Mouse (Mus musculus): Measurements from ENCODE around the gene Gm49342. TPM values are rescaled to one million over a fixed set of nuclear protein-coding genes. Genes with fewer than 3 reads are reported as not detected.
"Not testable (repeated sequence)": the region's sequence is repeated elsewhere in the genome, so short reads cannot be mapped to it uniquely, and the experiment has no call there.

Gene Gm49342
- polyA plus RNA-seq, 1 experiment, result not detected

DNA sequence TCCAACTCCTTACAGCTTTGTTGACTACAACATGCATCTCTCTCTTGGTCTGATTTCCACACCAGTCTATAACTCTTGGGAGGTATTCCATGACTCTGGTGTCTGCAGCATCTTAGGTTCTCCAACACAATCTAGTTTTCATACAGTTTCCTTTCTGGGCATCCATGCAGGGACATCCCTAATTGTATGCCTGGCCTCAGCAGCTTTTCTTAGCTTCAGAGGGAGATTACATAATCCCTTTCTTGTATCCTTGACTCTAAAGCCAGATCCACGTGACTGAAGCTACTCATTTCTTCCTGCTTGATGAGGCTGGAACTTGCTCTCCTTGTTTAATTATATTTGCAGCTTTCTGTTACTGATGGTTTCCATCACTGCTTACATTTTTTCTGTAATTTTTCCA, 7.7 kb upstream of the Gm49342 start:
- H3K27ac ChIP-seq (ENCODE audit: insufficient read depth, low read depth, low read length), result no peak overlapping the region
- TF ChIP-seq CTCF (IDR thresholded peaks at IDR 0.05; ENCODE audit: extremely low read depth, insufficient read length, insufficient replicate concordance, low read depth, low read length) (no peak), POLR2A (IDR thresholded peaks at IDR 0.05; ENCODE audit: low read depth, low read length) (no peak)
- H3K36me3 ChIP-seq (ENCODE audit: control insufficient read depth, insufficient read depth, low read length), result no peaks in the 10 kb centered on the region
- H3K4me1 ChIP-seq (ENCODE audit: control insufficient read depth, insufficient read depth, insufficient read length, low read length), result peaks cover under 1% of the 10 kb centered on the region; the same call in 1 of the 2 replicates
- H3K4me3 ChIP-seq (ENCODE audit: low read depth, low read length), result no peak overlapping the region
- no peaks in the 10 kb centered on the region for H3K27me3 ChIP-seq (ENCODE audit: control insufficient read depth, insufficient read depth, low read length)
- WGBS, result 42% methylated on average over 1 of the region's 1 CpGs

DNA sequence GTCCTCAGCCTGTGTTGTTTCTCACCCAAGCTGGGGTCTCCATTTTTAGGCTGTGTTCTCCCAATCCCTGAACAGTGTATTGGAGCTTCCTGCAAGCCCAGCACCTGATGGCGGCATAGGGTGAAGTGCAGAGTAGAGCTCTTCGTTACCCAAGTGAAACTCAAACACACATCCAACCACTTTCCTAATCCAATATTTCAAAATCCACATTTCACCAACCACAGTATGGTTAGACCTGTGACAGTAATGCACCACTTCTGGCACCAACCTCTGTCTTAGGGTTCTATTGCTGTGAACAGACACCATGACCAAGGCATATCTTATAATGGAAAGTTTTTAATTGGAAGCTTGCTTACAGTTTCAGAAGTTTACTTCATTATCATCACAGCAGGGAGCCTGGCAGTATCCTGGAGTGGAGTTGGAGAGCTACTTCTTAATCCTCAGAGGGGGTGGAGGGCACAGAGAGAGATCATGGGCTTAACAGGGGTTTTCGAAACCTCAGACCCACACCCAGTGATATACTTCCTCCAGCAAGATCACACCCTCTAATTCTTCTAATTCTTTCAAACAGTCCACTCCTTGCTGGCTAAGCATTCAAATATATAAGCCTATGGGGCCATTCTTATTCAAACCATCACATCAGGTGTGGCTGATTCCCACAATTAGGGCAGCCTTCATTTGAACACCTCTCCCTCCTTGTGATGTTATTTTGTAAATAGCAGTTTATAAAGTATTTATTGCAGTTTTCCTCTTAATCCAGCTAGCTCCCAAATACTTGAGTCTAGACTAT, 6.0 kb upstream of the Gm49342 start:
- WGBS, result 92% methylated on average over 3 of the region's 3 CpGs
- H3K36me3 ChIP-seq (ENCODE audit: control insufficient read depth, insufficient read depth, low read length), result no peaks in the 10 kb centered on the region
- TF ChIP-seq CTCF (IDR thresholded peaks at IDR 0.05; ENCODE audit: extremely low read depth, insufficient read length, insufficient replicate concordance, low read depth, low read length) (no peak), POLR2A (IDR thresholded peaks at IDR 0.05; ENCODE audit: low read depth, low read length) (no peak)
- no peaks in the 10 kb centered on the region for H3K27me3 ChIP-seq (ENCODE audit: control insufficient read depth, insufficient read depth, low read length)
- H3K4me3 ChIP-seq (ENCODE audit: low read depth, low read length), result no peak overlapping the region
- no peaks in the 10 kb centered on the region for H3K4me1 ChIP-seq (ENCODE audit: control insufficient read depth, insufficient read depth, insufficient read length, low read length)
- no peak overlapping the region for H3K27ac ChIP-seq (ENCODE audit: insufficient read depth, low read depth, low read length)

DNA sequence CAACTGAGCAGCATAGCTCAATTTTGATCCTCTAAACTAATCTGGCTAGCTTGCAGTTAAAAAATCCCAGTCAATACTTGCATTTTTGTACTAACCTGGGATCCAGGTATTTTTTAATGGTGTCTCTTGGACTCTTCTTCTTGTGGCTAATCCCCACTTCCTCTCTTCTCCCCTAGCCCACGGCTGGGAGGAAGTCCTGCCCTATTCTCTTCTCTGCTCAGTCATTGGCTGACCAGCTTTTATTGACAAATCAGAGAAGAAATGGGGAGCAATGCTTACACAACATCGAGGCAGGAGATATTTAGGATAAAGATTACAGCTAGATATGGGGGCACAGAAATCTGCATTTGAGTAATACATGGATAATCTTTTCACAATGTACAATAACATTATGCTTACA, 5.4 kb upstream of the Gm49342 start:
- Histone ChIP-seq H3K4me1 (ENCODE audit: control insufficient read depth, insufficient read depth, insufficient read length, low read length) (no peaks in the 10 kb centered on the region), H3K27me3 (ENCODE audit: control insufficient read depth, insufficient read depth, low read length) (no peaks in the 10 kb centered on the region), H3K27ac (ENCODE audit: insufficient read depth, low read depth, low read length) (no peak overlapping the region), H3K4me3 (ENCODE audit: low read depth, low read length) (no peak overlapping the region), H3K36me3 (ENCODE audit: control insufficient read depth, insufficient read depth, low read length) (no peaks in the 10 kb centered on the region)
- TF ChIP-seq CTCF (IDR thresholded peaks at IDR 0.05; ENCODE audit: extremely low read depth, insufficient read length, insufficient replicate concordance, low read depth, low read length), result no peak
- no peak for TF ChIP-seq POLR2A (IDR thresholded peaks at IDR 0.05; ENCODE audit: low read depth, low read length)
- 28% methylated on average over 2 of the region's 2 CpGs for WGBS

DNA sequence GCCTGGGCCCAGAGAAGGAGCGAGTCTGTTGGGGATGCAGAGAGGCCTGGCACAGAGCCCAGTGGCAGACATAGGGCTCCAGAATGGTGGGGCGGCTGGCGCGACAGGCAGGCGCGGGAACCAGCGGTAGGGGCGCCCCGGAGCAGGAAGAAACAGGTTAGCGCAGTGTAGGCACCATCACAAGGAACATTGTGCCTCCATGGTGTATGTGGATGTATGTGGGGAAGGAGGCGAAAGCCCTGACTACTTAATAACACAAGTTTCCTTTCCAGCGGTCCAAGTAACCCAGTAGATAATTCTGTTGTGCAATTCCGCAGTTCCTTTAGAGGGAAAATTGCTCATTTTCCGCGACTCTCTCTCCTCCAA, 334 bp downstream of the Gm49342 start:
- not testable (repeated sequence) for H3K27me3 ChIP-seq (ENCODE audit: control insufficient read depth, insufficient read depth, low read length); H3K4me1 ChIP-seq (ENCODE audit: control insufficient read depth, insufficient read depth, insufficient read length, low read length)
- WGBS, result 2% methylated on average over 14 of the region's 15 CpGs
- Histone ChIP-seq H3K4me3 (ENCODE audit: low read depth, low read length) (peak overlapping the region; percentile 69), H3K27ac (ENCODE audit: insufficient read depth, low read depth, low read length) (peak overlapping the region; percentile 84), H3K36me3 (ENCODE audit: control insufficient read depth, insufficient read depth, low read length) (peaks cover 15% of the 10 kb centered on the region)

DNA sequence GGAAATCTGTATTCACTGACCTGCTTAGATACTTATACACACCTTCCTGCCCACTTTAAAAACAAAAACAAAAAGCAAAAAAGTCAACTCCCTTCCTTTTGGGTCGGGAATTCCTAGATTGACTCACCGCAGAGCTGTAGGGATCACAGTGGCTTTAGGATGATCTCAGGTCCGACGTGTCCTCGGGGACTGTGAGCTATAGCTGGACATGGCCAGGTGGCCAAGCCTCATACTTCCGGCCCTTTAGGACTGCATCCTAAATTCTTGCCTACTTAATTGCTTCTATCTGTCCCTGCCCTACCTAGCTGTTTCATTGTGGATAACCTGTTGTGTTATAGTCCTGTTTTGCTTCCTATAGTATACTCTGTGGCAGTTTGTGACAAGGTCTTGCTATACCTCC, 764 bp downstream of the Gm49342 start:
- 0% methylated on average over 6 of the region's 6 CpGs for WGBS
- H3K27ac ChIP-seq (ENCODE audit: insufficient read depth, low read depth, low read length), result peak overlapping the region; percentile 84
- not testable (repeated sequence) for H3K4me1 ChIP-seq (ENCODE audit: control insufficient read depth, insufficient read depth, insufficient read length, low read length); H3K27me3 ChIP-seq (ENCODE audit: control insufficient read depth, insufficient read depth, low read length)
- H3K36me3 ChIP-seq (ENCODE audit: control insufficient read depth, insufficient read depth, low read length), result peaks cover 15% of the 10 kb centered on the region
- H3K4me3 ChIP-seq (ENCODE audit: low read depth, low read length), result peak overlapping the region; percentile 69

DNA sequence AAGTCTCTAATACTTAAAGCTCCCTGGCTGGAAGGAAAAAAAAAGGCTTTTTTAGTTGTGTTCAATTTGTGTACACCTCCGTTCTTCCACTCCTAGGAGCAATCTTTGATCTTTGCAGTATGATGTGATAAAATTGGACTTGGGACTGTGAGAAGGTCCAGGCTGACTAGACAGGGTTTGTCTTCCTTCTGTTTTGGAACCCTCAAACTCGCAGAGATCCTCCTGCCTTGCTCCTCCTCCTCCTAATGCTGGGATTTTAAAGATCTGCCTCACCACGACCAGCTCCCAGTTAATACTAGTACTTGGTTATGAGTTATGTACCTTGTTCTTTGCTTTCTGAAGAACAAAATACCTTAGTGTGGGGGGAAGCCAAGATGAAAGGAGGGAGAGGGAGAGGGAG, 1.2 kb downstream of the Gm49342 start:
- Histone ChIP-seq H3K4me3 (ENCODE audit: low read depth, low read length) (peak overlapping the region; percentile 39; the same call in 1 of the 2 replicates), H3K36me3 (ENCODE audit: control insufficient read depth, insufficient read depth, low read length) (peaks cover 17% of the 10 kb centered on the region), H3K27ac (ENCODE audit: insufficient read depth, low read depth, low read length) (peak overlapping the region; percentile 84)
- not testable (repeated sequence) for H3K27me3 ChIP-seq (ENCODE audit: control insufficient read depth, insufficient read depth, low read length); H3K4me1 ChIP-seq (ENCODE audit: control insufficient read depth, insufficient read depth, insufficient read length, low read length)
- WGBS, result 0% methylated on average over 3 of the region's 3 CpGs

DNA sequence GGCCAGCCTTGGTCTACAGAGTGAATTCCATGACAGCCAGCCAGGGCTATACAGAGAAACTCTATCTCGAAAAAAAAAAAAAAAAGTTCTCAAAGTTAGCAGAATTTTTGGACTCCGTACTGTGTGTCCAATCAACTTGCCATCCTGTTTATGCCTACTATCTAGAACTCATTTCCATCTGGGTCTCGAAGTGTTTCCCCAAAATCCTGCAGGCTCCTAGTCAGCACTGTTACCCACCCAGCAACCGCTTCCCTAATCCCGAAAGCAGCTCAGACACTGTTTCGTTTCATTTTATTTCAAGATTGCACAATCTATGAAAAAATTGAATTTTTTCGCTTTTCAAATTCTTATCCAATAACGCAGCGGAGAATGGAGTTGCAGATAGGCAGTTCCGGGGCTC, 11.2 kb downstream of the Gm49342 start:
- 61% methylated on average over 10 of the region's 10 CpGs for WGBS
- H3K4me3 ChIP-seq (ENCODE audit: low read depth, low read length), result peak overlapping the region; percentile 75; the same call in 1 of the 2 replicates
- no peaks in the 10 kb centered on the region for H3K27me3 ChIP-seq (ENCODE audit: control insufficient read depth, insufficient read depth, low read length)
- H3K4me1 ChIP-seq (ENCODE audit: control insufficient read depth, insufficient read depth, insufficient read length, low read length), result peaks cover 3% of the 10 kb centered on the region; the same call in 1 of the 2 replicates
- H3K27ac ChIP-seq (ENCODE audit: insufficient read depth, low read depth, low read length), result no peak overlapping the region
- TF ChIP-seq CTCF (IDR thresholded peaks at IDR 0.05; ENCODE audit: extremely low read depth, insufficient read length, insufficient replicate concordance, low read depth, low read length) (no peak), POLR2A (IDR thresholded peaks at IDR 0.05; ENCODE audit: low read depth, low read length) (no peak)
- peaks cover 17% of the 10 kb centered on the region for H3K36me3 ChIP-seq (ENCODE audit: control insufficient read depth, insufficient read depth, low read length)
